Mouse (Mus musculus) lung, embryonic 14.5 days (tissue): ENCODE measurements around the gene Rhox10. TPM values are rescaled to one million over a fixed set of nuclear protein-coding genes. Genes with fewer than 3 reads are reported as not detected.
A peak's percentile ranks its signal among the peaks of the same experiment; 100 is the strongest.
"Not testable (repeated sequence)": the region's sequence is repeated elsewhere in the genome, so short reads cannot be mapped to it uniquely, and the experiment has no call there.

Source experiments
- ATAC-seq: fragments of 200-750 bp; cut with Nextera tagmentation; 2 replicates; pipeline ENCODE4 v1.8.0; 2017; ENCODE audit warnings: mild to moderate bottlenecking, moderate TSS enrichment, moderate library complexity; ENCODE audit not compliant: insufficient read depth
- DNase-seq: peaks from one replicate; pipeline ENCODE4 v3.0.0-alpha.2; 2015
- H3K27ac ChIP-seq: fragments of 300-500 bp; sonication (generic); 2 replicates; pipeline ENCODE4 v1.5.1; 2014; ENCODE audit warnings: low read depth, mild to moderate bottlenecking, moderate library complexity
- H3K27me3 ChIP-seq: fragments of 300-500 bp; sonication (generic); 2 replicates; pipeline ENCODE4 v1.6.1; 2014; ENCODE audit warnings: low read length, control low read depth; ENCODE audit not compliant: insufficient read depth
- H3K36me3 ChIP-seq: fragments of 300-500 bp; sonication (generic); 2 replicates; pipeline ENCODE4 v1.6.1; 2014; ENCODE audit warnings: control low read depth; ENCODE audit not compliant: insufficient read depth
- H3K4me1 ChIP-seq: fragments of 300-500 bp; sonication (generic); 2 replicates; pipeline ENCODE4 v1.6.1; 2014; ENCODE audit warnings: antibody characterized with exemption, control low read depth; ENCODE audit not compliant: insufficient read depth
- H3K4me2 ChIP-seq: fragments of 300-500 bp; sonication (generic); 2 replicates; pipeline ENCODE4 v1.6.1; 2014; ENCODE audit warnings: mild to moderate bottlenecking
- H3K4me3 ChIP-seq: fragments of 300-500 bp; sonication (generic); 2 replicates; pipeline ENCODE4 v1.5.1; 2014; ENCODE audit warnings: low read depth, low read length
- H3K9ac ChIP-seq: fragments of 300-500 bp; sonication (generic); 2 replicates; pipeline ENCODE4 v1.6.1; 2014
- H3K9me3 ChIP-seq: fragments of 300-500 bp; sonication (generic); 2 replicates; pipeline ENCODE4 v1.6.1; 2016; ENCODE audit warnings: low read depth, low read length, control low read depth
- CTCF ChIP-seq: IDR thresholded peaks from 2 replicates; pipeline ENCODE4 v1.5.1; 2016; ENCODE audit warnings: antibody characterized with exemption, low read depth
- WGBS: fragments of 180-500 bp; shearing (Covaris S2); extraction: QIAGEN DNeasy Blood & Tissue Kit; methylation state at CpG from one replicate; pipeline ENCODE4 v1.1.7; 2014; 5-methylcytosine and 5-hydroxymethylcytosine counted together
- polyA plus RNA-seq: library from polyadenylated mRNA; unstranded; fragments of >200 nt; fragmentation: Nextera tagmentation; extraction: Ambion mirVana; gene quantifications from 2 replicates; pipeline ENCODE4 v1.2.1, GENCODE M21; 2014

Rhox10 gene
- polyA plus RNA-seq, result not detected in 2 replicates

DNA sequence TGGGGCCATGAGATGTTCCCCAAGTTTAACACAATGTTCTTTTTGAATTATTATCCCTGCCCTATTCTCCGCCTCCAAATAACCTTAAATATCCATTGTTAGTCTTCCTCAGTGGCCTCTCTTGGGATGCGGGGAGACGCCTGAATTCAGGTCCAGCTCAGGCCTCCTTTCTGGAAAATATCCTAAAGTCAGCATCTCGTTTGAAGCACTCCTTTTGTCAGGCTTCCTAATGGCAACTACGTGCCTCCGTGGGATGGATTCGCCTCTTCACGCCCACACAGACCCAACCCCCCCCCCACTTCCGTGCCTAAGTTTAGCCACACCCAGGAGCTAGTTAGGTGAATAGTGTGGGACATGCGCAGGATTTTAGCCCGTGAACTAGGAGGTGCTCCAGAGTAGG is at the start of gene Rhox10:
Gene Rhox10, plus strand, starts transcription at position 301 of the 400 bp plus-strand sequence.
- Histone ChIP-seq H3K9ac (no peak within 1 kb of the TSS), H3K4me2 (no peak within 1 kb of the TSS), H3K36me3 (no peaks in the 10 kb centered on the region), H3K27ac (no peak within 1 kb of the TSS), H3K9me3 (no peaks in the 10 kb centered on the region), H3K4me1 (no peaks in the 10 kb centered on the region), H3K27me3 (no peaks in the 10 kb centered on the region), H3K4me3 (no peak within 1 kb of the TSS)
- no peak for DNase-seq
- 82% methylated on average over 11 of the region's 11 CpGs for WGBS
- ATAC-seq, result no peak
- no peak for TF ChIP-seq CTCF

DNA sequence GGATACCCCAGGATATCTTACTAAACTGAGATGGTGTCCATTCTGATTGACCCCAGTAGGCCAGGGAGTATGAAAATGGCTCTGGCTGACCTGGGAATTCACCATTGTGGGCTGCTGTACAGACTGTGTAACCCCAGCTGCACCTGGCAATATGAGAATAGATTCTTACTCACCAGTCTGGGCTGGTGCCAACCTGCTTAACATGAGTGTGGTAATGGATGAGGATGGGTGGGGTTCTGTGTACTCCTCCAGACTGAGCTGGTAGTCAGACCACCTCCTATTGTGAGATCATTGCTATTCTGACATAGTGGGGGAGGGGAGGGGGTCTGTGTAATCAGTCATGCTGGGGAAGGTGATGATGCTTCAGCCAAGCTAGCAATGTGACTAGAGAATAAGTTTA is 47.7 kb upstream of the Rhox10 start, which contains the start of gene Btg1-ps1:
Gene Btg1-ps1, minus strand, starts transcription at position 219 of the 400 bp plus-strand sequence.
- DNase-seq, result not testable (repeated sequence)

DNA sequence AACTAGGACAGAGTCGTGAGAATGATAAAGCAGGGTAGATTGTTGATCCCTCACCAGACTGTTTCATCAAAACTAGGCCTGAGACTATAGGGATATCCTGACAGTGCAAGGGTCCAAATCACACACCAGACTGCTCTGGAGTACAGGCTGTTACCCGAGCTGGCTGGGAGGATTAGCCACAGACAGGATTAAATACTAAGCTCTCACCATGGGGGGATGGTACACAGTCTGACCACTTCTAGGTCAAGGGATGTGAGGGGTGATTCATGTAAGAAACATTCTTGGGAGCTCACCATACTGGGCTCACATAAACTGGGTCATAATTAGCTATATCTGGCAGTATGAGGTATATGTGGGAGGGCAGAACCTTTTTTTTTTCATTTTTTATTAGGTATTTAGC is 32.4 kb upstream of the Rhox10 start:
- Histone ChIP-seq H3K36me3 (no peaks in the 10 kb centered on the region), H3K27me3 (no peaks in the 10 kb centered on the region), H3K9me3 (no peaks in the 10 kb centered on the region), H3K9ac (no peak overlapping the region), H3K27ac (no peak overlapping the region), H3K4me1 (no peaks in the 10 kb centered on the region), H3K4me2 (no peak overlapping the region), H3K4me3 (no peak overlapping the region)
- ATAC-seq, result no peak
- 63% methylated on average over 2 of the region's 2 CpGs for WGBS
- no peak for TF ChIP-seq CTCF
- no peak for DNase-seq

More for the DNA sequence above, 47.7 kb upstream of the Rhox10 start, which contains the start of gene Btg1-ps1:
- H3K4me3 ChIP-seq, H3K9me3 ChIP-seq, H3K4me1 ChIP-seq, ATAC-seq, H3K4me2 ChIP-seq, H3K9ac ChIP-seq, H3K27ac ChIP-seq, H3K27me3 ChIP-seq, H3K36me3 ChIP-seq: not testable (repeated sequence)

- no peaks in the 10 kb centered on the region for H3K4me1 ChIP-seq
- ATAC-seq (no peak), DNase-seq (no peak)
- no peaks in the 10 kb centered on the region for H3K36me3 ChIP-seq
- no peak overlapping the region for H3K4me2 ChIP-seq
- no peak overlapping the region for H3K9ac ChIP-seq
- no peak for TF ChIP-seq CTCF
- H3K27me3 ChIP-seq, result no peaks in the 10 kb centered on the region
- no peaks in the 10 kb centered on the region for H3K9me3 ChIP-seq
- no peak overlapping the region for H3K4me3 ChIP-seq
- H3K27ac ChIP-seq, result no peak overlapping the region
- 93% methylated on average over 5 of the region's 5 CpGs for WGBS
Observed at GRCm38 (mm10) chrX:38039666-38040065, 26.6 kb upstream of the Rhox10 start.

DNA sequence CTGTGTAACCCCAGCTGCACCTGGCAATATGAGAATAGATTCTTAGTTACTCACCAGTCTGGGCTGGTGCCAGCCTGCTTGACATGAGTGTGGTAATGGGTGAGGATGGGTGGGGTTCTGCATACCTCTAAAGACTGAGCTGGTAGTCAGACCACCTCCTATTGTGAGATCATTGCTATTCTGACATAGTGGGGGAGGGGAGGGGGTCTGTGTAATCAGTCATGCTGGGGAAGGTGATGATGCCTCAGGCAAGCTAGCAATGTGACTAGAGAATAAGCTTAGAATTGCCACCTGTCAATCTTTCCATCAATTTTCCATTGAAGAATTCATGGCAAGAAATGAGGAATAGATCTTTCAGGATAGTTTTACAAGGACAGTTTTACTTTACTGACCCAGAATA is 23.3 kb upstream of the Rhox10 start, which contains the start of gene Btg1-ps2:
Gene Btg1-ps2, minus strand, starts transcription at position 101 of the 400 bp plus-strand sequence.
- H3K4me2 ChIP-seq, ATAC-seq, H3K27me3 ChIP-seq, H3K27ac ChIP-seq, H3K4me1 ChIP-seq, H3K4me3 ChIP-seq, H3K9ac ChIP-seq, H3K9me3 ChIP-seq, DNase-seq, H3K36me3 ChIP-seq: not testable (repeated sequence)

- peak; percentile 54 for TF ChIP-seq CTCF
- H3K4me1 ChIP-seq, result no peaks in the 10 kb centered on the region
- no peak overlapping the region for H3K27ac ChIP-seq
- DNase-seq (peak; percentile 67), ATAC-seq (no peak)
- no peak overlapping the region for H3K4me3 ChIP-seq
- no peaks in the 10 kb centered on the region for H3K9me3 ChIP-seq
- 0% methylated on average over 1 of the region's 1 CpGs for WGBS
- H3K4me2 ChIP-seq, result no peak overlapping the region
- no peak overlapping the region for H3K9ac ChIP-seq
- H3K27me3 ChIP-seq, result no peaks in the 10 kb centered on the region
- H3K36me3 ChIP-seq, result no peaks in the 10 kb centered on the region
Observed at GRCm38 (mm10) chrX:38061544-38061943, 4.7 kb upstream of the Rhox10 start.

- ATAC-seq, result peak; percentile 21; the same call in 1 of the 2 replicates
- Histone ChIP-seq H3K9me3 (no peaks in the 10 kb centered on the region), H3K4me3 (no peak overlapping the region), H3K4me2 (no peak overlapping the region), H3K4me1 (no peaks in the 10 kb centered on the region), H3K9ac (no peak overlapping the region), H3K27ac (no peak overlapping the region), H3K27me3 (no peaks in the 10 kb centered on the region), H3K36me3 (no peaks in the 10 kb centered on the region)
- WGBS, result 18% methylated on average over 12 of the region's 12 CpGs
- peak; percentile 72 for DNase-seq
- peak; percentile 69 for TF ChIP-seq CTCF
Observed at GRCm38 (mm10) chrX:38084226-38084625, 18.0 kb downstream of the Rhox10 start.

- Histone ChIP-seq H3K9ac (no peak within 1 kb of the TSS), H3K27ac (no peak within 1 kb of the TSS), H3K9me3 (no peaks in the 10 kb centered on the region), H3K4me2 (no peak within 1 kb of the TSS), H3K36me3 (no peaks in the 10 kb centered on the region), H3K4me3 (no peak within 1 kb of the TSS), H3K4me1 (no peaks in the 10 kb centered on the region), H3K27me3 (no peaks in the 10 kb centered on the region)
- 85% methylated on average over 9 of the region's 9 CpGs for WGBS
- ATAC-seq (no peak), DNase-seq (no peak)
- TF ChIP-seq CTCF, result no peak
Observed at GRCm38 (mm10) chrX:38085041-38085440, 18.8 kb downstream of the Rhox10 start, which contains the start of gene Rhox11. Gene Rhox11, minus strand, starts transcription at chrX:38085141.
